ENCODE assay signal across 8 mouse cellular contexts in the genomic region with DNA sequence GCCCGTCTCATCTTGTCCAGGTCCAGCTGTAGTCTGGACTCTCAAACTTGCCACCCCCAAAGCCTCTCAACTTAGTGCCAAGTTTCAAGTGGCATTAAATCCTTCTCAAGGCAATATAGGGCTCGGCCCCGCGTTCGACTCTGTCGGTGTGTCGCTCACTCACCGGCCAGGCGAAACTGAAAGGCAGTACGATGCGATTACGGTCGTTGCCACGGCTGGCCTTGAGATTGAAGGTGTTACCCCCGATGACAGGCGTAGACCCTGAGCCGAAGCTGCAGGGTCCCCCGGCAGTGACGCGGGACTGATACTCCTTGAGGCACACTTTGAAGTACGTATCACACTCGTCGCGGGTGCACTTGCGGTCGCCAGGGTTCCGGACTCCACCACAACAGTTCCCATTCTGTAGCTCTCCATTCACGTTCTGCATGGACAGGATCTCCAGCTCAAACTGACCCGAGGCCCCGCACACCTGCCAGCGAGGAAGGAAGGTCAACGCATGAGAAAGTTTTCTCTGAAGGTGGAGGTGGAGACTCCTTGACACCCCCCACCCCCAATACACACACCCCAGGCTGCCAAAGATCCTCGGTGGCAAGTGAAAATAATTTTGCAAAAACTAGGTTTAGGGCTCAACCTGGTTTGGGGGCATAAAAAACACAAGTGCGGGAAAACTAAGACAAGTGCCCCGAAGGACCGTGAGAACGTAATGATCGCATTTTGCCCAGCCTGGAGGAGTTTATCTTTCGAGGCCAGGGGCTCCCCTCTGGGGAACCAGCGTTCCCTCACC. TPM values are rescaled to one million over a fixed set of nuclear protein-coding genes. Genes with fewer than 3 reads are reported as not detected.
DNase-seq lines count a peak whose midpoint lies in the region; ATAC-seq and TF ChIP-seq lines count a peak whose summit lies in the region.

No protein-coding gene starts in this region.

- H3K4me1 ChIP-seq in thymus, adult 2 months (replicated peaks; ENCODE audit: control insufficient read depth, insufficient read depth, low read length) = 0 out of 2 replicates have a peak, but pooled peaks cover 3% of the 10 kb centered on the region
- no peaks in the 10 kb centered on the region for H3K4me1 ChIP-seq in cortical plate, adult 2 months (ENCODE audit: control insufficient read depth, insufficient read depth, low read length)
- peaks cover 41% of the 10 kb centered on the region for H3K4me1 ChIP-seq in heart, embryonic 13.5 days

- peak overlapping the region; percentile 94 for H3K4me2 ChIP-seq in heart, embryonic 13.5 days

- no peak for TF ChIP-seq CTCF in thymus, adult 2 months (IDR thresholded peaks at IDR 0.05; ENCODE audit: borderline replicate concordance, control insufficient read depth, extremely low read depth, insufficient read depth, low read length, poor library complexity)
- TF ChIP-seq CTCF in cortical plate, adult 2 months (IDR thresholded peaks at IDR 0.05; ENCODE audit: extremely low read depth, insufficient read depth, low read length) = no peak

- no peaks in the 10 kb centered on the region for H3K36me3 ChIP-seq in thymus, adult 2 months (ENCODE audit: control insufficient read depth, insufficient read depth, low read length)
- H3K36me3 ChIP-seq in heart, embryonic 13.5 days = no peaks in the 10 kb centered on the region

- no peak for TF ChIP-seq POLR2A in thymus, adult 2 months (IDR thresholded peaks at IDR 0.05; ENCODE audit: control insufficient read depth, extremely low read depth, insufficient read depth, low read length, poor library complexity)
- no peak for TF ChIP-seq POLR2A in cortical plate, adult 2 months (IDR thresholded peaks at IDR 0.05; ENCODE audit: extremely low read depth, insufficient read depth, low read length)

- no peak for ATAC-seq in heart, embryonic 13.5 days (ENCODE audit: extremely low read depth, insufficient number of reproducible peaks, low FRiP score, low TSS enrichment)
- peak; percentile 8; the same call in 1 of the 2 replicates for ATAC-seq in megakaryocyte, adult 5-6 weeks (ENCODE audit: poor library complexity, severe bottlenecking)
- no peak for ATAC-seq in erythroid progenitor cell, adult 5-6 weeks (replicated peaks; ENCODE audit: low FRiP score, poor library complexity, severe bottlenecking)
- no peak for ATAC-seq in megakaryocyte-erythroid progenitor cell, adult 5-6 weeks (replicated peaks; ENCODE audit: low FRiP score, low TSS enrichment, poor library complexity, severe bottlenecking)

- WGBS in thymus, adult 2 months = 3% methylated on average over 40 of the region's 40 CpGs
- WGBS in heart, embryonic 13.5 days = under 1% methylated on average over 40 of the region's 40 CpGs

- H3K27me3 ChIP-seq in thymus, adult 2 months (ENCODE audit: control insufficient read depth, insufficient read depth, low read length) = peaks cover 7% of the 10 kb centered on the region
- H3K27me3 ChIP-seq in heart, embryonic 13.5 days (replicated peaks) = no peaks in the 10 kb centered on the region

- H3K4me3 ChIP-seq in thymus, adult 2 months (ENCODE audit: control insufficient read depth, insufficient read depth, low read length) = peak overlapping the region; percentile 22
- peak overlapping the region; percentile 56 for H3K4me3 ChIP-seq in cortical plate, adult 2 months (ENCODE audit: insufficient read depth, low read length)
- H3K4me3 ChIP-seq in heart, embryonic 13.5 days = peak overlapping the region; percentile 79

- no peak for DNase-seq in thymus, adult 2 months
- no peak for DNase-seq in thymus, postnatal 36 days
- peak; percentile 35 for DNase-seq in kidney, postnatal 14 days

- no peaks in the 10 kb centered on the region for H3K9me3 ChIP-seq in heart, embryonic 13.5 days

- H3K9ac ChIP-seq in heart, embryonic 13.5 days = peak overlapping the region; percentile 92

- H3K27ac ChIP-seq in thymus, adult 2 months (ENCODE audit: control insufficient read depth, insufficient read depth, low read length) = no peak overlapping the region
- H3K27ac ChIP-seq in cortical plate, adult 2 months (ENCODE audit: insufficient read depth, low read length) = peak overlapping the region; percentile 32
- H3K27ac ChIP-seq in heart, embryonic 13.5 days (replicated peaks) = peak overlapping the region; percentile 98

RNA-seq across cellular contexts. Expression of a gene that starts 1.0 kb away (rescaled TPM):
- polyA plus RNA-seq in thymus, adult 2 months (2012; rRNA removed) = 3.0 and 3.2 TPM in 2 replicates
- 2.6 and 2.9 TPM in 2 replicates for polyA plus RNA-seq in cortical plate, adult 2 months (2012; rRNA removed)
- polyA plus RNA-seq in heart, embryonic 13.5 days (2015; fragmentation: Nextera tagmentation; extraction: Ambion mirVana) = 12.0 and 12.6 TPM in 2 replicates
- 0.57 and 0.94 TPM in 2 replicates for total RNA-seq in megakaryocyte, adult 5-6 weeks (2015)
- 0.61 and 0.81 TPM in 2 replicates for total RNA-seq in megakaryocyte, adult 5-6 weeks (2017)
- total RNA-seq in erythroid progenitor cell, adult 5-6 weeks (2015; ENCODE audit: low replicate concordance) = not detected in 2 replicates
- 0.26 TPM in 1 of 2 replicates, not detected in the other for total RNA-seq in erythroid progenitor cell, adult 5-6 weeks (2017; ENCODE audit: low replicate concordance)
- 0.30 TPM in 1 of 2 replicates, not detected in the other for total RNA-seq in megakaryocyte-erythroid progenitor cell, adult 5-6 weeks (2014; fragmentation: Nextera tagmentation)
- total RNA-seq in megakaryocyte-erythroid progenitor cell, adult 5-6 weeks (2017) = not detected in 2 replicates

Comparison
In these comparisons a context has a peak if more than half of its experiments do, and no peak if none do; other contexts are left out.
1. H3K4me3 ChIP-seq: peak in every context shown above with its lines; median percentile 79 in heart, embryonic 13.5 days; 56 in cortical plate, adult 2 months; 22 in thymus, adult 2 months.